Mouse (Mus musculus) leukemia stem cell, adult 10-12 weeks (primary cell): Measurements from ENCODE around the gene Igsf3. TPM values are rescaled to one million over a fixed set of nuclear protein-coding genes. Genes with fewer than 3 reads are reported as not detected.

Source experiments
- polyA plus RNA-seq: library from polyadenylated mRNA; stranded (reverse); fragments of >175 nt; gene quantifications from 2 replicates; pipeline ENCODE4 v1.2.3, GENCODE M21; 2012; ENCODE audit warnings: low replicate concordance

Igsf3 gene
- polyA plus RNA-seq, result 3.0 and 13.5 TPM in 2 replicates

GRCm38 (mm10) chr3:101376538-101377247 is at the start of gene Igsf3:
Gene Igsf3 (plus strand): TSS chr3:101377083.

Other genes with a start within 250 kb of the Igsf3 start
- gene Cd2, start 89.1 kb upstream of the Igsf3 start, polyA plus RNA-seq, result 51.3 and 58.4 TPM in 2 replicates
- gene Atp1a1, start 227.6 kb downstream of the Igsf3 start, polyA plus RNA-seq, result 485 and 1,037 TPM in 2 replicates